Mouse (Mus musculus) embryonic fibroblast, embryonic 13.5 days (primary cell): ENCODE results near the gene Ap2a1. TPM values are rescaled to one million over a fixed set of nuclear protein-coding genes. Genes with fewer than 3 reads are reported as not detected.
A peak's percentile ranks its signal among the peaks of the same experiment; 100 is the strongest.

Experiments used
- H3K27ac ChIP-seq: 2 replicates; pipeline ENCODE4 v1.5.1; 2012; ENCODE audit warnings: low read length, control low read depth, inconsistent platforms; ENCODE audit not compliant: insufficient read depth
- H3K4me1 ChIP-seq: 2 replicates; pipeline ENCODE4 v1.6.1; 2011; ENCODE audit warnings: low read length; ENCODE audit not compliant: control insufficient read depth, insufficient read depth
- H3K4me3 ChIP-seq: 2 replicates; pipeline ENCODE4 v1.5.1; 2011; ENCODE audit warnings: mild to moderate bottlenecking, control low read depth, low read length; ENCODE audit not compliant: insufficient read depth
- CTCF ChIP-seq: IDR thresholded peaks from 2 replicates; pipeline ENCODE4 v1.5.1; 2011; ENCODE audit warnings: mild to moderate bottlenecking, control low read depth, low read length, moderate library complexity, borderline replicate concordance; ENCODE audit not compliant: insufficient read depth
- POLR2A ChIP-seq: IDR thresholded peaks from 2 replicates; pipeline ENCODE4 v1.6.1; 2011; ENCODE audit warnings: low read depth, mild to moderate bottlenecking, control low read depth, low read length, moderate library complexity
- polyA plus RNA-seq: library from polyadenylated mRNA; stranded (reverse); fragments of >200 nt; gene quantifications from 2 replicates; pipeline ENCODE4 v1.2.4, GENCODE M21; 2011; ENCODE audit warnings: low read depth; ENCODE audit not compliant: missing spikeins, insufficient read length

The Ap2a1 gene
- polyA plus RNA-seq, 1 experiment = 129 TPM

DNA sequence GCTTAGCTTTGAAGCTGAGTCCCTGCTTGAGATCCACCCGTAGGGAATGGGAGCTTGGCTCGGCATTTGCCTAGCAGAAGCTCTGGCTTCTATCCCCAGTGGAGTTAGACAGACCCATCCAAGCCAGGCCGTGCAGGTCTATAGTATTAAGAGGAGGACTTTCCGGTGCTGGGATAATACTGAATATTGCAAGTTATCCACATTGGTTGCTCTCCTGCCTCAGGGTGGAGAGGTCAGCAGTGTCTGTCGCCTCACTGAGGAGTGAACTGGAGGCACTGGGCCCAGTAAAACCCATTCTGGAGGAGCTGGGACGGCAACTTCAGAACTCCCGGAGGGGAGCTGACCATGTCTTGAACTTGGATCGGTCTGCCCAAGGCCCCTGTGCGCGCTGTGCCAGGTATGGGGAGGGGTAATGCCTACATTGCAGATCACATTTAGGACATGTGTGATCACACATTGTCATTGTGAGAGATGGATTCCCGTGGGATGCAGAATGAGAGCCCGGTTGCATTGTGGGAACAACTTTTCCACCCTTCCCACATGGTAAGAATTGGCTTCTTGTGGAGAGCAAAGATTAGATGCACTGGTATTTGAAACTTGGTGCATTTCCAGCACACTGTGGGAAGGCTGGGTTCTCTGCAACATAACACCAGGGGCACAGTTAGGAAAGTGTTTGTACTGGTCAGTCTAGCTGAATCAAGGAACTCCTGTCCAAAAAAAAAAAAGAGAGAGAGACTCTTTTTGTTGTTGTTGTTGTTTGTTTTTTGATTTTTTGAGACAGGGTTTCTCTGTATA is 25.0 kb upstream of the Ap2a1 start:
- no peak overlapping the region for H3K27ac ChIP-seq
- H3K4me1 ChIP-seq = no peaks in the 10 kb centered on the region
- no peak overlapping the region for H3K4me3 ChIP-seq
- no peak for TF ChIP-seq CTCF
- TF ChIP-seq POLR2A = no peak

DNA sequence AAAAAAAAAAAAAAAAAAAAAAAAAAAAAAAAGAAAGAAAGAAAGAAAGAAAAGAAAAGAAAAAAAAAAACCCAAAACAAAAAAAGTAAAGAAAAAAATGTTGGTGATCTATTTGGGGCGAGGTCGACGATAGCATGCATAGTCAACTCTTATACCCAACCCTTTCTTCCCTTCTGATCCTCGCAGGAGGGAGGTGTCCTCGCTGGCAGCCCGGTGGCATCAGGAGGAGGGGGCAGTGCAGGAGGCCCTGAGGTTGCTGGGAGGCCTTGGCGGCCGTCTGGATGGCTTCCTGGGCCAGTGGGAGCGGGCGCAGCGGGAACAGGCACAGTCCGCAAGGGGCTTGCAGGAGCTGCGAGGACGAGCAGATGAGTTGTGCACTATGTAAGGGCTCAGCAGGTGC is 24.3 kb upstream of the Ap2a1 start:
- TF ChIP-seq CTCF = no peak
- TF ChIP-seq POLR2A = no peak
- H3K4me3 ChIP-seq = no peak overlapping the region

DNA sequence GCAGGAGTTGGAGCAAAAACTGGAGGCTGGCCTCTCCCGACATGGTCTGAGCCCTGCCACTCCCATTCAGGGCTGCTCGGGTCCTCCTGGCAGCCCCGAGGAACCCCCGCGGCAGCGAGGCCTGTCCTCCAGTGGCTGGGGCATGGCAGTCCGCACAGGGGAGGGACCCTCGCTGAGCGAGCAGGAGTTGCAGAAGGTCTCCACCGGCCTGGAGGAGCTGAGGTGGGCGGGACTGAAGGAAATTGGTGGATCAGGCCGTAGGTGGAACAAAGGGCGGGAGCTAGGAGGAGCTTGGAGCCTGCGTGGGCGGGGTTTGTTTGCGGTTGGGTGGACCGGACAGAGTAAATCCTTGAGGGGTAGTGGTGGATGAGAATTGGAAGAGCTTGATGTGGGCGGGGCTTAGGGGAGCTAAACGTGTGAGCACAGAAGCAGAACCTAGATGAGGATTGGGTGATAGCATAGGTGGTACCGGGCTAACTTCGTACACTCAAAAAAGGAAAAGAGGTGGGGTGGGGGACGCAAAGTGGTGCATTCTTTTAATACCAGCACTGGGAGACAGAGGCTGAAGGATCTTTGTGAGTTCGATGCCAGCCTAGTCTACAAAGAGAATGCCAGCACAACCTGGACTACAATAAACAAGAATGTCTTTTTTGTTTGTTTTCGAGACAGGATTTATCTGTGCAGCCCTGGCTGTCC is 23.5 kb upstream of the Ap2a1 start:
- TF ChIP-seq CTCF = no peak
- peak; percentile 85 for TF ChIP-seq POLR2A
- H3K4me1 ChIP-seq = no peaks in the 10 kb centered on the region
- peak overlapping the region; percentile 42 for H3K4me3 ChIP-seq
- peak overlapping the region; percentile 2; the same call in 1 of the 2 replicates for H3K27ac ChIP-seq

More for the DNA sequence above, 24.3 kb upstream of the Ap2a1 start:
- Histone ChIP-seq H3K27ac (no peak overlapping the region), H3K4me1 (no peaks in the 10 kb centered on the region)

DNA sequence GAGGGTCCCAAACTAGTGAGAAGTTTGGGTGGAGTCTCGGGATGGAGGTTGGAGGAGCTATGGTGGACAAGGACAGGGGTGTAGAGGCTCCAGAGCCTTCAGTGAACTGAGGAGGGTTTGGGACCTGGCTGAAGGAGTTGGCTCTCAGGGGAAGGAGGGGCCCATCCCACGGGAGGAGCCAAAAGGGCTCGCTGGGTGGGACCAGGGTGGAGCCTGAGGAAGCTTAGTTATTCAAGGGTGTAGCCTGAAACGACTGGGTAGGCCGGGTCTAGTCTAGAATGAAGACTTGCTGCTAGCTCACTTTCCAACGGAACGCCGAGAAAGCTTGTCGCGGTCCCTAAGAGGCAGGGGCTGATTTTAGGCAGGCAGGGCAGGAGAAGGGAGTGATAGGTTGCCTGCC is 22.7 kb upstream of the Ap2a1 start:
- peak overlapping the region; percentile 42 for H3K4me3 ChIP-seq
- no peaks in the 10 kb centered on the region for H3K4me1 ChIP-seq
- H3K27ac ChIP-seq = peak overlapping the region; percentile 2; the same call in 1 of the 2 replicates
- no peak for TF ChIP-seq CTCF
- peak; percentile 83 for TF ChIP-seq POLR2A

DNA sequence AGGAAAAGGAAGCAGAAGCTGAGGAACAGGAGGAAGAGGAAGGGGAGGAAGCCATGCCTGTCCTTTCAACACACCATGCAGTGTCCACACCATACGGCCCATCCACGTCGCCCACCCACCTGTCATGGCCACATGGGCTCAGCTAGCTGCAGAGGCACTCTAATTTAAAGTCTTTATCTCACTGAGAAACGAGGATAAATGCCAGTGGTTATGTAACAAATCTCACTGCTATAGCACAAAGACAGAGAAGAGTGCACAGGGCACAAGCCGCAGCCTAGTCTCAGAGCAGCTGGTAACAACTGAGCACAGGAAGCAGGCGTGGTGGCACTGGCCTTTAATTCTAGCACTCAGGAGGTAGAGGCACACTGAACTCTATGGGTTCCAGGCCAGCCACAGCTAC is 20.6 kb upstream of the Ap2a1 start:
- Histone ChIP-seq H3K27ac (no peak overlapping the region), H3K4me1 (no peaks in the 10 kb centered on the region), H3K4me3 (no peak overlapping the region)
- TF ChIP-seq POLR2A = no peak
- TF ChIP-seq CTCF = no peak

DNA sequence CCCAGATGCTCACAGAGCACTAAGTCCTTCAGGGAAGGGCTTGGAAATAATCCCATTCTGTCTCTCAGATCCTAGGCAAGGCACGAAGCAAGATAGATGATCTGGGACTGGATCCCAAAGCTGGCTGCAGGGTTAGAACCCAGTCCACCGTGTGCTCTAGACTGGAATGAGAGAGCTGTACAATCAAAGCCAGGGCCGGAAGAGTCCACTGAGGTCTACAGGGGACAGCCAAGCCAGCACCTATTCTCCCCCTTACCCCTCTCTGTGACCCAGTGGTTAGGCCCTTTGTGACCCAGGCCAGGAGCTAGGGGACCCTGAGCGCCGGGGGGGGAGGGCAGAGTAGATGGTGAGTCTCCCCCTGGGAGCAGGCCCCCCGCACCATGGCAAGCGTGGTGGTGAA is 13.6 kb upstream of the Ap2a1 start, which contains the start of gene Tsks:
Gene Tsks, plus strand, starts transcription at position 301 of the 400 bp plus-strand sequence.
- TF ChIP-seq POLR2A (no peak), CTCF (no peak)
- H3K4me1 ChIP-seq = no peaks in the 10 kb centered on the region
- no peak within 1 kb of the TSS for H3K27ac ChIP-seq
- no peak within 1 kb of the TSS for H3K4me3 ChIP-seq

DNA sequence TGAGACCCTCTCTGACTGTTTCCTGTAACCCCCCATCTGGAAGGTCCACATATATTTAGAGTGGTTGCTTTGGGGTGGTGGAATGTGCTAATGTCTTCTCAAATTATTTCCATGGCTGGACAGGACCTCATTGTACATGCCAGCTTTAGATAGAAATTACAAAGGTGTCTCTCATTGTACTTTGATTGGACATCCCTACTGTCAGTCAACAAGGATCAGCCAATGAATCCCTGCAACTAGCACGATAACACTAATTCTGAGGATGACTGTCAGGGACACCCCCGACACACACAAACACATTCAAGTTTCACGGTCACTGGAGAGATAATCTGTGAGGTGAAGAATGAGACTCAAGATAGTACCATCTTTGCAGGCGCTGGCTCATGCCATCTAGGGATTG is 9.4 kb upstream of the Ap2a1 start:
- Histone ChIP-seq H3K27ac (no peak overlapping the region), H3K4me1 (no peaks in the 10 kb centered on the region), H3K4me3 (no peak overlapping the region)
- no peak for TF ChIP-seq POLR2A
- no peak for TF ChIP-seq CTCF

DNA sequence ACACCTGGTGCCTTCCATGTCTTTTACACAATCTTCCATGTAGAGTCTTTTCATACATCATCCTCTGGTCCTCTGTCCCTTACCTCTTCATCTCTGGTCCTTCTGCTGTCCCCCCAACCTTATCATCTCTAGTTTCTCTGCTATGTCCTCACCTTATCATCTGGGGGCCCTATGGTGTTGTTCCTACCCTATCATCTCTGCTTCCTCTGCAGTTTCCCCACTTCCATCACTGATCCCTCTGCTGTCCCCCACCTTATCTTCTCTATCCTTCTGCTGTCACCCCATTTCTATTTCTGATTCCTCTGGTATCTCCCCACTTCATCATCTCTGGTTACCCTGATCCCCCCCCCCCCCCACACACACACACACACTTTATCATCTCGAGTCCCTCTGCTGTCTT is 726 bp downstream of the Ap2a1 start:
- 0 out of 2 replicates have a peak, but pooled peaks cover 5% of the 10 kb centered on the region for H3K4me1 ChIP-seq
- H3K27ac ChIP-seq = no peak overlapping the region
- TF ChIP-seq CTCF = no peak
- no peak for TF ChIP-seq POLR2A
- peak overlapping the region; percentile 79 for H3K4me3 ChIP-seq

DNA sequence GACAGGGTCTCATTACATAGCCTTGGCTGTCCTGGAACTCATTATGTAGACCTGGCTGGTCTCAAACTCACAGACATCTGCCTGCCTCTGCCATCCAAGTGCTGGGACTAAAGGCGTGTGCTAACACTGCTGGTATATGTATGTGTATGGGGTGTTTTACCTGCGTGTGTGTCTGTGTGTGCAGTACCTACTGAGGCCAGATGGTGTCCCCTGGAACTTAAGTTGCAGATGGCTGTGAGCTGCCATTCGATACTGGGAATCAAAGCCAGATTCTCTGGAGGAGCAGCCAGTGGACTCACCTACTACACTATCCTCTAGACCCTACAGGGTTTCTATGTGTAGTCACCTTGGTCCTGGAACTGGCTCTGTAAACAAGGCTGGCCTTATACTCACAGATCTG is 3.8 kb downstream of the Ap2a1 start:
- H3K4me1 ChIP-seq = 0 out of 2 replicates have a peak, but pooled peaks cover 3% of the 10 kb centered on the region
- TF ChIP-seq POLR2A = no peak
- TF ChIP-seq CTCF = peak; percentile 42; the same call in 1 of the 2 replicates
- H3K4me3 ChIP-seq = no peak overlapping the region
- no peak overlapping the region for H3K27ac ChIP-seq

DNA sequence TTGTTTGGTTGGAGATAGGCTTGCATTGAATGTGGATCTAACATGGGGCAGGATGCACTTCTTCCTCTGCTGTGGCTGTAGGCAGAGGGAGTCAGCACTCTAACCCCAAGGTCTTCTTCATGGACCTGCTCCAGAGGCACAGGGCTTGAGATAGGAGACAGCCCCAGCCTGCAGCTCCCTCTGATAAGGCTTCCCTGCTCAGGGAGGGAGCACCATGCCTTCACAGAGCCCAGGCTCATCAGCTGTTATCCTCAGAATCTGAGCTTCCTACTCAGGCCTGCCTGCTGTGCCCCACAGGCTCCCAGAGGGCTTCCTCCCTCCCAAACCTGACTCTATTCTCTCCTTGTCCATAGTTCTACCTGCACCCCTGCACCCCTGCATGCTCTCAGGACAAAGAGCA is 6.8 kb downstream of the Ap2a1 start:
- no peaks in the 10 kb centered on the region; the same call in 1 of the 2 replicates for H3K4me1 ChIP-seq
- no peak overlapping the region for H3K27ac ChIP-seq
- H3K4me3 ChIP-seq = no peak overlapping the region
- no peak for TF ChIP-seq POLR2A
- TF ChIP-seq CTCF = no peak
